Mouse (Mus musculus) embryonic facial prominence, embryonic 10.5 days (tissue): ENCODE measurements around the gene Eefsec. TPM values are rescaled to one million over a fixed set of nuclear protein-coding genes. Genes with fewer than 3 reads are reported as not detected.

Source experiments
- DNase-seq: peaks from one replicate; pipeline ENCODE4 v3.0.0-alpha.2; 2017; ENCODE audit warnings: low spot score
- H3K27ac ChIP-seq: fragments of 300-500 bp; sonication (generic); replicated peaks from 2 replicates; pipeline ENCODE4 v1.5.1; 2016; ENCODE audit warnings: mild to moderate bottlenecking
- H3K27me3 ChIP-seq: fragments of 300-500 bp; sonication (generic); replicated peaks from 2 replicates; pipeline ENCODE4 v1.6.1; 2016; ENCODE audit warnings: low read depth, mild to moderate bottlenecking; ENCODE audit not compliant: poor library complexity, severe bottlenecking
- H3K36me3 ChIP-seq: fragments of 300-500 bp; sonication (generic); replicated peaks from 2 replicates; pipeline ENCODE4 v1.6.1; 2016; ENCODE audit warnings: mild to moderate bottlenecking, moderate library complexity
- H3K4me1 ChIP-seq: fragments of 300-500 bp; sonication (generic); 2 replicates; pipeline ENCODE4 v1.6.1; 2016
- H3K4me3 ChIP-seq: fragments of 300-500 bp; sonication (generic); 2 replicates; pipeline ENCODE4 v1.5.1; 2016; ENCODE audit warnings: mild to moderate bottlenecking, moderate library complexity
- H3K9me3 ChIP-seq: fragments of 300-500 bp; sonication (generic); 2 replicates; pipeline ENCODE4 v1.6.1; 2016; ENCODE audit warnings: mild to moderate bottlenecking
- WGBS: fragments of 180-500 bp; shearing (Covaris S2); methylation state at CpG from one replicate; pipeline ENCODE4 v1.1.7; 2016; 5-methylcytosine and 5-hydroxymethylcytosine counted together
- polyA plus RNA-seq: library from polyadenylated mRNA; unstranded; fragments of >200 nt; fragmentation: Nextera tagmentation; extraction: Ambion mirVana; gene quantifications from 2 replicates; pipeline ENCODE4 v1.2.1, GENCODE M21; 2016

Gene Eefsec
- polyA plus RNA-seq, 1 experiment from 2014 or later: 45.0 TPM

GRCm38 (mm10) chr6:88209453-88209852, 236.9 kb downstream of the Eefsec start:
- H3K27me3 ChIP-seq: peaks cover 57% of the 10 kb centered on the region
- H3K4me3 ChIP-seq: no peak overlapping the region
- H3K9me3 ChIP-seq: no peaks in the 10 kb centered on the region
- WGBS: 81% methylated on average over 5 of the region's 5 CpGs
- no peak overlapping the region for H3K27ac ChIP-seq
- H3K4me1 ChIP-seq: peaks cover 21% of the 10 kb centered on the region
- no peaks in the 10 kb centered on the region; the same call in 1 of the 2 replicates for H3K36me3 ChIP-seq
- DNase-seq: no peak

GRCm38 (mm10) chr6:88208321-88208720, 238.0 kb downstream of the Eefsec start:
- WGBS: 93% methylated on average over 3 of the region's 3 CpGs
- Histone ChIP-seq H3K4me3 (no peak overlapping the region), H3K36me3 (no peaks in the 10 kb centered on the region; the same call in 1 of the 2 replicates), H3K9me3 (no peaks in the 10 kb centered on the region), H3K27ac (no peak overlapping the region), H3K27me3 (peaks cover 68% of the 10 kb centered on the region), H3K4me1 (peaks cover 33% of the 10 kb centered on the region)
- no peak for DNase-seq

- whole genome bisulfite sequencing: 86% methylated on average over 10 of the region's 10 CpGs
- Histone ChIP-seq H3K4me1 (peaks cover 41% of the 10 kb centered on the region), H3K27me3 (peaks cover 72% of the 10 kb centered on the region), H3K9me3 (no peaks in the 10 kb centered on the region), H3K27ac (no peak overlapping the region), H3K4me3 (no peak overlapping the region), H3K36me3 (no peaks in the 10 kb centered on the region; the same call in 1 of the 2 replicates)
- DNase-seq: no peak
Measured at GRCm38 (mm10) chr6:88207403-88208033, 238.8 kb downstream of the Eefsec start.

Other genes starting within 250 kb of the Eefsec start
- gene Dnajb8, start 224.3 kb downstream of the Eefsec start, polyA plus RNA-seq: not detected in 2 replicates
- 215 and 227 TPM in 2 replicates for gene Ruvbl1, start 18.9 kb upstream of the Eefsec start, polyA plus RNA-seq
- gene Sec61a1, start 72.4 kb upstream of the Eefsec start, polyA plus RNA-seq: 211 and 222 TPM in 2 replicates
- gene Kbtbd12, start 191.4 kb upstream of the Eefsec start, polyA plus RNA-seq: 0.24 TPM in 1 of 2 replicates, not detected in the other